In the genomic region with DNA sequence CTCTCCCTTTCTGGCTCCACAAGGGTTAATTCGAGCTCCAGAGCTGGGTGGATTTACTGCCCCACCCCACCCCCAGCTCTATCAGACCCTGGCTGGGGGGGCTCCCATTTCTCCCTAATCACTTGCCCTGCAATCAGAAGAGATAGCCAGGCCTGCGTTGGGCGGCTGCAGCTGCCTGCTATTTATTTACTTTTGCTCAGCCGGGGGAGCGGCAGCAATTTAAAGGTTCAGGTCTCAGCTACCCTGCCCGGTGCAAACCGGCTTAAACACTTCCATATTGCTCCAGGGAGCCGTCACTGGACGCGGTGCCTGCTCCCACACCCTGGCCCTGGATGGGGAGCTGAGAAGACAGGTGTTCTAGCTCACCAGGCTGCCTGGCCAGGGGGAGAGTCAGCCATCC, we compare ENCODE assay signal across 9 mouse cellular contexts.
DNase-seq lines count a peak whose midpoint lies in the region; ATAC-seq lines count a peak whose summit lies in the region.
"Had no signal": no experiment of that assay in that cellular context is flagged by ENCODE, and none has a peak within 500 bp of the region (broad histone marks: within the 10 kb centered on the region; RNA-seq: fewer than 3 reads in every experiment).

No protein-coding gene starts in this region.

- H3K9ac ChIP-seq in heart, embryonic 11.5 days (ENCODE audit: low read depth, low read length) = peak overlapping the region; percentile 18; the same call in 1 of the 2 replicates
- H3K9ac ChIP-seq in intestine, embryonic 15.5 days = 0 out of 2 replicates have a peak overlapping the region, but pooled peaks have one; percentile 8
- H3K9ac ChIP-seq in limb, embryonic 12.5 days (replicated peaks) = 0 out of 2 replicates have a peak overlapping the region, but pooled peaks have one; percentile 13

- WGBS in heart, embryonic 11.5 days (ENCODE audit: insufficient replicate concordance) = 3% methylated on average over 10 of the region's 10 CpGs
- 10% methylated on average over 10 of the region's 10 CpGs for WGBS in intestine, embryonic 15.5 days
- WGBS in limb, embryonic 12.5 days = 2% methylated on average over 10 of the region's 10 CpGs

- 0 out of 2 replicates have a peak, but pooled peaks have one; percentile 19 for ATAC-seq in heart, embryonic 11.5 days (replicated peaks; ENCODE audit: insufficient number of reproducible peaks, low FRiP score, low TSS enrichment)
- ATAC-seq in intestine, embryonic 15.5 days = peak; percentile 87
- ATAC-seq in limb, embryonic 12.5 days (ENCODE audit: insufficient number of reproducible peaks, insufficient read depth, low FRiP score, low TSS enrichment, low read depth) = peak; percentile 32; the same call in 1 of the 2 replicates

- no peaks in the 10 kb centered on the region for H3K9me3 ChIP-seq in heart, embryonic 11.5 days (replicated peaks; ENCODE audit: control insufficient read depth, low read length)
- no peaks in the 10 kb centered on the region for H3K9me3 ChIP-seq in intestine, embryonic 15.5 days
- no peaks in the 10 kb centered on the region for H3K9me3 ChIP-seq in limb, embryonic 12.5 days

- DNase-seq in heart, adult 11 months = no peak
- DNase-seq in ES-CJ7 (ENCODE audit: low read depth, low spot score) = peak; percentile 30
- DNase-seq in cerebellum, adult 11 months = no peak
- no peak for DNase-seq in thymus, postnatal 4 days
- DNase-seq in left cerebral cortex, adult 9 months (ENCODE audit: low spot score in 2 of 2) = no peak
- DNase-seq: thymus, adult 2 months had no signal

- peaks cover 52% of the 10 kb centered on the region for H3K4me1 ChIP-seq in heart, embryonic 11.5 days (ENCODE audit: control insufficient read depth, insufficient read depth, low read length)
- peaks cover 33% of the 10 kb centered on the region for H3K4me1 ChIP-seq in intestine, embryonic 15.5 days (replicated peaks)
- peaks cover 59% of the 10 kb centered on the region for H3K4me1 ChIP-seq in limb, embryonic 12.5 days (replicated peaks)

- peak overlapping the region; percentile 9 for H3K4me2 ChIP-seq in heart, embryonic 11.5 days
- no peak overlapping the region for H3K4me2 ChIP-seq in intestine, embryonic 15.5 days (replicated peaks)
- 0 out of 2 replicates have a peak overlapping the region, but pooled peaks have one; percentile 7 for H3K4me2 ChIP-seq in limb, embryonic 12.5 days

- peak overlapping the region; percentile 86 for H3K27ac ChIP-seq in heart, embryonic 11.5 days (ENCODE audit: low read depth, low read length)
- peak overlapping the region; percentile 59; the same call in 1 of the 2 replicates for H3K27ac ChIP-seq in intestine, embryonic 15.5 days
- peak overlapping the region; percentile 70 for H3K27ac ChIP-seq in limb, embryonic 12.5 days

- no peaks in the 10 kb centered on the region for H3K27me3 ChIP-seq in heart, embryonic 11.5 days (ENCODE audit: control insufficient read depth, insufficient read depth, low read length)
- H3K27me3 ChIP-seq in intestine, embryonic 15.5 days (replicated peaks) = no peaks in the 10 kb centered on the region
- peaks cover 20% of the 10 kb centered on the region for H3K27me3 ChIP-seq in limb, embryonic 12.5 days

- no peak overlapping the region for H3K4me3 ChIP-seq in heart, embryonic 11.5 days (ENCODE audit: low read depth, low read length)
- no peak overlapping the region for H3K4me3 ChIP-seq in intestine, embryonic 15.5 days (replicated peaks)
- no peak overlapping the region for H3K4me3 ChIP-seq in limb, embryonic 12.5 days (replicated peaks)

- H3K36me3 ChIP-seq in heart, embryonic 11.5 days (ENCODE audit: control insufficient read depth, insufficient read depth, low read length) = no peaks in the 10 kb centered on the region
- H3K36me3 ChIP-seq in intestine, embryonic 15.5 days = no peaks in the 10 kb centered on the region
- no peaks in the 10 kb centered on the region for H3K36me3 ChIP-seq in limb, embryonic 12.5 days

Comparison
In these comparisons a context has a peak if more than half of its experiments do, and no peak if none do; other contexts are left out.
1. ATAC-seq: peak in every context shown above with its lines; median percentile 87 in intestine, embryonic 15.5 days; 32 in limb, embryonic 12.5 days; 19 in heart, embryonic 11.5 days.